13 mouse cellular contexts compared by ENCODE assay signal in the genomic region with DNA sequence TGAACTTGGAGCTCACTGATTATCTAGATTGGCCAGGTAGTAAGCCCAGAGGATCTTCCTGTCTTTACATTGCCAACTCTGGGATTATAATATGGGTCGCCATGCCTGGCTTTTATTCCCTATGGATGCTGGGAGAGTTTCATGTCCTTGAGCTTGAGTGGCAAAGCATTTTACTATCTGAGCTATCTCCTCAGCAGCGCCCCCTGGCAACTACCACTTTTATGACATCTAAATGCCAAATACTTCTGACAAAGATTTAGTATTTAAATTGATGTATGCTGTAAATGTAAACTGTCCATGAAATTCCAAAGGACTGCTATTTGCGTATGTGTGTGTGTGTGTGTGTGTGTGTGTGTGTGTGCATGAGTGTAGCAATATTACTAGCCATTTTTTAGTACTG.
DNase-seq lines count a peak whose midpoint lies in the region; ATAC-seq and TF ChIP-seq lines count a peak whose summit lies in the region.
"Had no signal": no experiment of that assay in that cellular context is flagged by ENCODE, and none has a peak within 500 bp of the region (broad histone marks: within the 10 kb centered on the region; RNA-seq: fewer than 3 reads in every experiment).

No protein-coding gene starts in this region.

- H3K4me2 ChIP-seq in heart, embryonic 16.5 days (ENCODE audit: low read depth, low read length), result no peak overlapping the region
- H3K4me2 ChIP-seq: neural tube, embryonic 15.5 days had no signal

- no peak for DNase-seq in heart, postnatal 14 days
- peak; percentile 9 for DNase-seq in lung, postnatal 14 days
- DNase-seq in lung, adult 18-20 months, result no peak
- DNase-seq in Patski (ENCODE audit: low read depth, low spot score), result no peak
- peak; percentile 9 for DNase-seq in induced T-regulatory cell, adult 2 months (ENCODE audit: low read depth)
- no peak for DNase-seq in gastrocnemius, adult 8-10 months (ENCODE audit: low spot score in 2 of 2)
- DNase-seq: gastrocnemius, postnatal 14 days; kidney, adult 2 months; lung, postnatal 10 days had no signal

- H3K36me3 ChIP-seq in heart, embryonic 16.5 days (ENCODE audit: control insufficient read depth, insufficient read depth), result peaks cover 4% of the 10 kb centered on the region; the same call in 1 of the 2 replicates
- H3K36me3 ChIP-seq: neural tube, embryonic 15.5 days had no signal

- peak overlapping the region; percentile 86 for H3K27ac ChIP-seq in heart, embryonic 16.5 days (ENCODE audit: low read length)
- H3K27ac ChIP-seq: neural tube, embryonic 15.5 days had no signal

- H3K9me3 ChIP-seq in heart, embryonic 16.5 days (replicated peaks; ENCODE audit: control insufficient read depth, low read length), result no peaks in the 10 kb centered on the region
- H3K9me3 ChIP-seq: neural tube, embryonic 15.5 days had no signal

- no peak for ATAC-seq in heart, embryonic 16.5 days (replicated peaks; ENCODE audit: extremely low read depth, insufficient read depth, low FRiP score)
- no peak for ATAC-seq in Patski
- no peak; the same call in 1 of the 2 replicates for ATAC-seq in granulocyte monocyte progenitor cell, adult 5-6 weeks (replicated peaks; ENCODE audit: poor library complexity, severe bottlenecking)

- H3K4me1 ChIP-seq in heart, embryonic 16.5 days (ENCODE audit: control insufficient read depth, insufficient read depth, low read length), result peaks cover 20% of the 10 kb centered on the region

- in situ Hi-C loops in Patski (cut with MboI; ENCODE audit: low pct_unique_long_range_greater_than_20kb), result no loop called here

- intact Hi-C loops in heart, postnatal 14 days (cut with DNase I), result no loop called here

- H3K4me3 ChIP-seq in heart, embryonic 16.5 days (ENCODE audit: low read length), result no peak overlapping the region
- H3K4me3 ChIP-seq: erythroblast, embryonic 14.5 days; neural tube, embryonic 15.5 days had no signal

- TF ChIP-seq CTCF in Patski (IDR thresholded peaks at IDR 0.05), result peak; percentile 39

- WGBS in heart, embryonic 16.5 days, result 73% methylated on average over 3 of the region's 3 CpGs

- H3K27me3 ChIP-seq in heart, embryonic 16.5 days (ENCODE audit: control insufficient read depth, insufficient read depth, low read length), result no peaks in the 10 kb centered on the region
- no peaks in the 10 kb centered on the region for H3K27me3 ChIP-seq in Patski
- H3K27me3 ChIP-seq: neural tube, embryonic 15.5 days had no signal

- no peak overlapping the region for H3K9ac ChIP-seq in heart, embryonic 16.5 days (ENCODE audit: low read length)
- H3K9ac ChIP-seq: neural tube, embryonic 15.5 days had no signal

- CTCF ChIA-PET in Patski (lab: Charles Lee), result interaction anchor here (0.8 to 1.3 kb wide), 3 partner anchors 10 to 110 kb away, joined by 3 to 4 read pairs (median 3); no protein-coding TSS in a partner anchor

- POLR2A ChIA-PET in Patski (lab: Charles Lee), result no interaction called here

Comparison
In these comparisons a context has a peak if more than half of its experiments do, and no peak if none do; other contexts are left out.
1. DNase-seq: peak in lung, postnatal 14 days (single experiment) and induced T-regulatory cell, adult 2 months (single experiment); none in heart, postnatal 14 days (0 of 2), lung, adult 18-20 months (0 of 2), Patski (single experiment) and gastrocnemius, adult 8-10 months (0 of 2).